Mouse (Mus musculus) T-cell, adult 2 months (primary cell): ENCODE measurements around the gene Gss.
"Not testable (repeated sequence)": the region's sequence is repeated elsewhere in the genome, so short reads cannot be mapped to it uniquely, and the experiment has no call there.

Source experiments
- DNase-seq: peaks from one replicate; pipeline ENCODE4 v3.0.0; 2022; ENCODE audit warnings: low spot score

Gene Gss

DNA sequence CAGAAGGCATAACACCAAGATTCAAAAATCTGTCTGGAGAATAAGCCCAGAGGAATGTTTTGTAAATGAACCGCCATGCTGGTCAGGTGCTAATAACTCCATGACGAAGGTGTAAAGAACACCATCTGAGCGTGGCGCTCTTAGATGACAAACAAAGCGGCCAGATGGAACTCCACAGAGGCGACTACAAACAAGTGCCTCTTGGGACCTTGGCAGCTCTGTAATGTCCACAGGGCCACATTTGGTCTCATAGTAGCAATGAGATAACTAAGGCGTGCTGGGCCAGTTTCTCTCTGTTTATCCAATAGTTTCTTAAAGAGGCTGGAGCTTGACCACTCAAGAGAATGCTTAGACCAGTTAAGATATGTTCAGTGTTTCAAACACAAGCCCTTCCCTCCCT lies 18.6 kb downstream of the Gss start:
- DNase-seq, result no peak

GRCm38 (mm10) chr2:155573001-155573400 lies 19.6 kb downstream of the Gss start:
- no peak for DNase-seq

DNA sequence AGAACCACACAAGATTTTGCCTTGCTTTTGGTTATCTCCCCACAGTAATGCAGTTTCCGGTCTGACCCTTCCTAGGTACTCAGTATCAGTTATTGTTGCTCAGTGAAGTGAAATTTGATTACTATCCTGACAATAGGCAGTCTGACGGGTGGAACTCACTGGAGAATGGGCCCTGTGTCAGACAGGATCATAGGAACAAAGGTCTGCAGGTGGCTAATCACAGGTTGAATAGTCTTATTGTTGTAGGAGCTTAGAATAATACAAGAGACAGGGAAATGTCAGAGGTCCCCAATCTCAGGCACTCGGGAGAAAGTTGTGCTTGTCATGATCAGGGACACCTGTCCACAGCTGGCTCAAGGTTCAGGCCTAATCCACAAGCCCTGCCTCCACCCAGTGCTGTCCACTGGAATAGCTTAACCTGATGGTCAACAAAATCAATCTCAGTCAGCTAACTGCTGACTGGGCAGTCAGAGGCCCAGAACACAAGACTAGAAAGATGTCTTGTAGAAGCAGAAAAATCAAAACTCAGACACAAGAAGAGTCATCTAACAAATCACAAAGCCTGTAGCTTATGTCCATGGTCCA lies 23.3 kb downstream of the Gss start:
- no peak for DNase-seq

- DNase-seq, result no peak
These were observed 24.9 kb downstream of the Gss start for GRCm38 (mm10) chr2:155567751-155568150.

GRCm38 (mm10) chr2:155562934-155563333 lies 29.7 kb downstream of the Gss start:
- DNase-seq, result no peak

GRCm38 (mm10) chr2:155562209-155562608 lies 30.4 kb downstream of the Gss start:
- no peak for DNase-seq

- DNase-seq, result peak; percentile 16
These were observed 38.1 kb downstream of the Gss start for GRCm38 (mm10) chr2:155554426-155554985.

- DNase-seq, result peak; percentile 74
These were observed 39.7 kb downstream of the Gss start for GRCm38 (mm10) chr2:155552949-155553354.

- no peak for DNase-seq
These were observed 40.3 kb downstream of the Gss start for GRCm38 (mm10) chr2:155552336-155552735.

DNA sequence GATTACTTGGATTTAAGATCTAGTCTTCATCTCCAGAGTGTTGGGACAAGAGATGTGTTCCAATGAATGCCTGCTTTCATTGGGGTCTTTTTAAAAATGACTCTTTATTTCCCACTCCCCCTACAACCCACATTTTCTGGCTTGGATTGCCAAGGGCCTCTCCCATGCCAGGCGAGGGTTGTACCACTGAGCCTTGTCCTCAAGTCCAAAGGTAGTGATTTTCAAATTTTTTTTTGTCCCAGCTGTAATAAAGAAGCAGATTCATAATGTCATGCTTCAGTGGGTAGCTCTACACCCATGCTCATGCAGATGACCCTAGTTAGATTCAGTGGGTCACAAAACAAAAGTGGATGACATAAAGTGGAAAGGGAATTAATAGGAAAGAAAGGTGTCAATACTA lies 45.7 kb downstream of the Gss start:
- no peak for DNase-seq

DNA sequence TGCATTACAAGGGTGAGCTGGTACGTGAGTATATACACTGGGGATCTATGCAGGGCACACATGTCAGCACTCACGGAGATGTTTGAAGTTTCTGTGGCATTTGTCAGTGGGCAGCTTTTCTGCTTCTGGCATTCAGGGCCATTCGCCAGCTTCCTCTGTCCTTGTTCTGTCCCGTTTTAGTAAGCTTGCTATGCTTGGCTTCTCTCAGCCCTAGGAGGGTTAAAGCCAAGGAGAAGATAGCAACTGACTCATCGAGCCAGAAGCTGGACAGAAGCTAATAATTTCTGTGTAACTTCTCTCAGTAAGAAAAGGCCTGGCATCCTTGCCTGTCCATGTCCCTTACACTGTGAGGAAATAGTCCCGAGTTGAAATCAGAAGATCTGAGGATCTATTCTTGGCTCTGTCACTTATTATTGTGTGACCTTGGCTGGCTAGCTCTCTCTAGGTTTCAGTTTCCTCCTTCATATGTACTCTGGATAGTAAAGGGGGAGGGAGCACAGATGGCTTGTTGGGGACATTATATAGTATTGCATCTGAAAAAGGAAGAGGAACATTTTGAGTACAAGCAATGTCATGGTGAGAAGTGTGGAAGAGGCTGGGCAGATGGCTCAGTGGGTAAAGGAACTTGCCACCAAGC lies 51.7 kb downstream of the Gss start:
- no peak for DNase-seq

- no peak for DNase-seq
These were observed 52.9 kb downstream of the Gss start for GRCm38 (mm10) chr2:155539696-155540095.

GRCm38 (mm10) chr2:155538463-155539057 lies 54.0 kb downstream of the Gss start:
- DNase-seq, result not testable (repeated sequence)

GRCm38 (mm10) chr2:155537761-155538462 lies 54.7 kb downstream of the Gss start:
- peak; percentile 19 for DNase-seq

- DNase-seq, result no peak
These were observed 56.3 kb downstream of the Gss start for GRCm38 (mm10) chr2:155536292-155536691.

- DNase-seq, result no peak
These were observed 65.2 kb downstream of the Gss start for GRCm38 (mm10) chr2:155527367-155527766.

GRCm38 (mm10) chr2:155524378-155524777 lies 68.2 kb downstream of the Gss start:
- DNase-seq, result no peak

GRCm38 (mm10) chr2:155523706-155524105 lies 68.9 kb downstream of the Gss start:
- DNase-seq, result no peak

GRCm38 (mm10) chr2:155518531-155519270 lies 73.9 kb downstream of the Gss start:
- DNase-seq, result no peak

DNA sequence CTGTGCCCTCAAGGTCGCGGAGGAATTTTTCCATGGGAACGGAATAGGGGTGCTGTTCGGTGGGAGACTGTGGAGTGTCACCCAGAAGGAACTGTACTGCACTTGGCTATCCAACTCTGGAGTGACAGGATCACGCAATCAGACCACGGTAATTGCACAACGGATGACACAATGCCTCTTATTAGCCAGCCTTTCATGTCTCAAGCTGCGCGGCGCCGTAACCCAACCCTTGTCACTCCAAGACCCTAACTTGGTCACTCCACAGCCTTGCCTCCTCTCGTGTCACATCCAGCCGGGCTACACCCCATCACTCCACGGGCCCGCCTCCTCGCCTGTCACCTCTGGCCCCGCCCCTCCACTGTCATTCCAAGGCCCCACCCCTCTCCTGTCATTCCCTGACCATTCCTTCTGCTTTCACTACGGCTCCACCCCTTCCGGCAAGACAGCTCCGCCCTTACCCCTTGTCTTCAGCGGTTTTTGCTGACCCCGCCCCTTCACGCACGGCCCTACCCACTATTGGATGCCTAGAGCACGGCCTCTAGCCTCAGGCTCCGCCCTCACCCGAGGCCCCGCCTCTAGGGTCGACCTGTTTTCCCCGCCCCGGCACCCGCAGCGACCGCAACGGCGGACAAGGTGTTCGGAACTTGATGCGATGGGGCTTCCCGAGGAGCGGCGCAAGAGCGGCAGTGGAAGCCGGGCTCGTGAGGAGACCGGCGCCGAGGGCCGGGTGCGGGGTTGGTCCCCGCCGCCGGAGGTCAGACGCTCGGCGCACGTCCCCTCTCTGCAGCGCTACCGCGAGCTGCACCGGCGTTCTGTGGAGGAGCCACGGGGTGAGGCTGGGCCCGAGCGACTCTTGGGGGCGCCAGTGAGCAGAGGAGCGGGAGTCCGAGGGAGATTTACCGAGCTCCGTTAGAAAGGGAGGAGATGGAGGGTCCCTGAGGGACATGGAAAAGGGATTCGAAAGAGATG lies 74.9 kb downstream of the Gss start, which contains the start of the genes Acss2 and Ggt7:
Gene Acss2, plus strand, starts transcription at position 494 of the 969 bp plus-strand sequence.
Gene Ggt7, minus strand, starts transcription at position 783 of the 969 bp plus-strand sequence.
- DNase-seq, result peak; percentile 97

DNA sequence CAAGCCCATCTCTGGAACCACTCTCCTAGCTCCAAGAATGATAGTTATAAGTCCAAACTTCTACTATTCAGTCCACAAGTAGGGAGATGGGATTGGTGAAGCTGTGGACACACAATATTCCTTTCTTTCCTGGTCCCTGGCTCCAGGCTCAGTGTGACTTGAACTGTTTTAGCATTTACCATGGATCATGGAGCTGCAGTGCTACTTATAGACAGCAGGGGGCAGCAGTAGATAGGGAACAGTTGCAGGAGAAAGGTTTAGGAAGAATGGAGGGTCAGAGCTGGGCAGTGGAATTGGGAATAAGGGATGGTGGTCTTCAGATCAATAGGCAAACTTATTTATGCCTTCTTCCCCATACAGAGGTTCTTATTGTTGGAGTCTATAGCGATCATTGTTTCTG lies 76.7 kb downstream of the Gss start:
- DNase-seq, result peak; percentile 29
